Mouse (Mus musculus) embryonic facial prominence, embryonic 13.5 days (tissue): ENCODE results near the gene Col2a1. TPM values are rescaled to one million over a fixed set of nuclear protein-coding genes. Genes with fewer than 3 reads are reported as not detected.

Experiments used
- ATAC-seq: fragments of 200-750 bp; cut with Nextera tagmentation; 2 replicates; pipeline ENCODE4 v1.8.0; 2017; ENCODE audit warnings: low read depth; ENCODE audit not compliant: insufficient number of reproducible peaks, insufficient read depth, low FRiP score, low TSS enrichment
- H3K27ac ChIP-seq: fragments of 300-500 bp; sonication (generic); 2 replicates; pipeline ENCODE4 v1.5.1; 2015; ENCODE audit warnings: moderate library complexity, mild to moderate bottlenecking, inconsistent platforms
- H3K27me3 ChIP-seq: fragments of 300-500 bp; sonication (generic); 2 replicates; pipeline ENCODE4 v1.6.1; 2015; ENCODE audit warnings: mild to moderate bottlenecking, inconsistent platforms
- H3K36me3 ChIP-seq: fragments of 300-500 bp; sonication (generic); 2 replicates; pipeline ENCODE4 v1.6.1; 2015; ENCODE audit warnings: mild to moderate bottlenecking, inconsistent platforms
- H3K4me1 ChIP-seq: fragments of 300-500 bp; sonication (generic); 2 replicates; pipeline ENCODE4 v1.6.1; 2015; ENCODE audit warnings: inconsistent platforms
- H3K4me2 ChIP-seq: fragments of 300-500 bp; sonication (generic); 2 replicates; pipeline ENCODE4 v1.6.1; 2015; ENCODE audit warnings: moderate library complexity, mild to moderate bottlenecking, inconsistent platforms
- H3K4me3 ChIP-seq: fragments of 300-500 bp; sonication (generic); 2 replicates; pipeline ENCODE4 v1.5.1; 2015; ENCODE audit warnings: mild to moderate bottlenecking, inconsistent platforms
- H3K9ac ChIP-seq: fragments of 300-500 bp; sonication (generic); 2 replicates; pipeline ENCODE4 v1.6.1; 2015; ENCODE audit warnings: mild to moderate bottlenecking, inconsistent platforms
- H3K9me3 ChIP-seq: fragments of 300-500 bp; sonication (generic); 2 replicates; pipeline ENCODE4 v1.6.1; 2016; ENCODE audit warnings: inconsistent platforms
- WGBS: fragments of 180-500 bp; shearing (Covaris S2); methylation state at CpG from one replicate; pipeline ENCODE4 v1.1.7; 2015; ENCODE audit warnings: mixed read lengths; 5-methylcytosine and 5-hydroxymethylcytosine counted together
- polyA plus RNA-seq: library from polyadenylated mRNA; unstranded; fragments of >200 nt; fragmentation: Nextera tagmentation; extraction: Ambion mirVana; gene quantifications from 2 replicates; pipeline ENCODE4 v1.2.1, GENCODE M21; 2015

Gene Col2a1
- polyA plus RNA-seq, 1 experiment from 2014 or later = 306 TPM

- 95% methylated on average over 2 of the region's 2 CpGs for WGBS
- H3K4me1 ChIP-seq = peaks cover 6% of the 10 kb centered on the region
- H3K27ac ChIP-seq = no peak overlapping the region
- no peaks in the 10 kb centered on the region for H3K9me3 ChIP-seq
- H3K4me2 ChIP-seq = no peak overlapping the region
- H3K9ac ChIP-seq = no peak overlapping the region
- no peak for ATAC-seq
- H3K4me3 ChIP-seq = no peak overlapping the region
- H3K36me3 ChIP-seq = no peaks in the 10 kb centered on the region
- no peaks in the 10 kb centered on the region for H3K27me3 ChIP-seq
These were observed 63.2 kb downstream of the Col2a1 start for GRCm38 (mm10) chr15:97941306-97941705.

GRCm38 (mm10) chr15:97940088-97940487 lies 64.4 kb downstream of the Col2a1 start:
- Histone ChIP-seq H3K4me1 (peaks cover 6% of the 10 kb centered on the region; the same call in 1 of the 2 replicates), H3K36me3 (no peaks in the 10 kb centered on the region), H3K9me3 (no peaks in the 10 kb centered on the region), H3K9ac (no peak overlapping the region), H3K4me2 (no peak overlapping the region), H3K27ac (no peak overlapping the region), H3K4me3 (no peak overlapping the region), H3K27me3 (no peaks in the 10 kb centered on the region)
- ATAC-seq = no peak
- WGBS = 88% methylated on average over 2 of the region's 2 CpGs

- H3K27me3 ChIP-seq = no peaks in the 10 kb centered on the region
- no peaks in the 10 kb centered on the region for H3K36me3 ChIP-seq
- H3K4me1 ChIP-seq = peaks cover 6% of the 10 kb centered on the region; the same call in 1 of the 2 replicates
- no peak overlapping the region for H3K9ac ChIP-seq
- no peak overlapping the region for H3K4me3 ChIP-seq
- H3K4me2 ChIP-seq = no peak overlapping the region
- ATAC-seq = no peak
- 66% methylated on average over 6 of the region's 6 CpGs for WGBS
- no peaks in the 10 kb centered on the region for H3K9me3 ChIP-seq
- no peak overlapping the region for H3K27ac ChIP-seq
These were observed 65.9 kb downstream of the Col2a1 start for GRCm38 (mm10) chr15:97938580-97938979.

- no peak overlapping the region for H3K4me3 ChIP-seq
- H3K4me2 ChIP-seq = no peak overlapping the region
- H3K9ac ChIP-seq = no peak overlapping the region
- no peak for ATAC-seq
- H3K9me3 ChIP-seq = no peaks in the 10 kb centered on the region
- H3K4me1 ChIP-seq = no peaks in the 10 kb centered on the region
- 84% methylated on average over 12 of the region's 12 CpGs for WGBS
- no peak overlapping the region for H3K27ac ChIP-seq
- no peaks in the 10 kb centered on the region for H3K27me3 ChIP-seq
- no peaks in the 10 kb centered on the region for H3K36me3 ChIP-seq
These were observed 72.1 kb downstream of the Col2a1 start for GRCm38 (mm10) chr15:97932441-97932840.

- Histone ChIP-seq H3K4me1 (no peaks in the 10 kb centered on the region), H3K36me3 (no peaks in the 10 kb centered on the region), H3K9me3 (no peaks in the 10 kb centered on the region), H3K27ac (no peak overlapping the region), H3K9ac (no peak overlapping the region), H3K27me3 (no peaks in the 10 kb centered on the region), H3K4me3 (no peak overlapping the region), H3K4me2 (no peak overlapping the region)
- 69% methylated on average over 13 of the region's 13 CpGs for WGBS
- no peak for ATAC-seq
These were observed 75.2 kb downstream of the Col2a1 start for GRCm38 (mm10) chr15:97929259-97929824.

- 74% methylated on average over 6 of the region's 6 CpGs for WGBS
- ATAC-seq = no peak
These were observed 76.7 kb downstream of the Col2a1 start for GRCm38 (mm10) chr15:97927821-97928220.

GRCm38 (mm10) chr15:97927018-97927417 lies 77.5 kb downstream of the Col2a1 start:
- no peaks in the 10 kb centered on the region for H3K4me1 ChIP-seq
- H3K27me3 ChIP-seq = no peaks in the 10 kb centered on the region
- no peak for ATAC-seq
- no peak overlapping the region for H3K4me2 ChIP-seq
- H3K36me3 ChIP-seq = no peaks in the 10 kb centered on the region
- 54% methylated on average over 4 of the region's 4 CpGs for WGBS
- no peaks in the 10 kb centered on the region for H3K9me3 ChIP-seq
- no peak overlapping the region for H3K4me3 ChIP-seq
- H3K9ac ChIP-seq = no peak overlapping the region
- no peak overlapping the region for H3K27ac ChIP-seq

More at GRCm38 (mm10) chr15:97927821-97928220, 76.7 kb downstream of the Col2a1 start:
- no peaks in the 10 kb centered on the region for H3K27me3 ChIP-seq
- no peaks in the 10 kb centered on the region for H3K9me3 ChIP-seq
- no peak overlapping the region for H3K27ac ChIP-seq
- H3K4me2 ChIP-seq = no peak overlapping the region
- H3K4me3 ChIP-seq = no peak overlapping the region
- no peak overlapping the region for H3K9ac ChIP-seq
- no peaks in the 10 kb centered on the region for H3K4me1 ChIP-seq
- H3K36me3 ChIP-seq = no peaks in the 10 kb centered on the region

Other genes starting within 250 kb of the Col2a1 start
- 7.1 and 9.3 TPM in 2 replicates for gene Rapgef3, start 236.7 kb downstream of the Col2a1 start, polyA plus RNA-seq
- 34.7 and 41.9 TPM in 2 replicates for gene Slc48a1, start 226.2 kb downstream of the Col2a1 start, polyA plus RNA-seq
- 32.4 and 37.1 TPM in 2 replicates for gene Hdac7, start 160.2 kb downstream of the Col2a1 start, polyA plus RNA-seq
- gene Vdr, start 94.1 kb downstream of the Col2a1 start, polyA plus RNA-seq = 2.3 and 2.8 TPM in 2 replicates
- gene Tmem106c, start 40.5 kb downstream of the Col2a1 start, polyA plus RNA-seq = 37.8 and 38.7 TPM in 2 replicates
- gene Pfkm, start 87.9 kb upstream of the Col2a1 start, polyA plus RNA-seq = 43.0 and 47.0 TPM in 2 replicates
- 36.5 and 42.1 TPM in 2 replicates for gene Senp1, start 89.0 kb upstream of the Col2a1 start, polyA plus RNA-seq
- 49.2 and 55.3 TPM in 2 replicates for gene Asb8, start 160.9 kb upstream of the Col2a1 start, polyA plus RNA-seq
- gene Ccdc184, start 162.5 kb upstream of the Col2a1 start, polyA plus RNA-seq = 1.1 and 1.9 TPM in 2 replicates
- gene Olfr288, start 190.8 kb upstream of the Col2a1 start, polyA plus RNA-seq = not detected in 2 replicates
- not detected in 2 replicates for gene Gm44579, start 216.3 kb upstream of the Col2a1 start, polyA plus RNA-seq
- gene Olfr287, start 216.4 kb upstream of the Col2a1 start, polyA plus RNA-seq = not detected in 2 replicates
- gene Olfr286, start 229.8 kb upstream of the Col2a1 start, polyA plus RNA-seq = not detected in 2 replicates